Mouse (Mus musculus): ENCODE results near the gene Tns4.

Tns4 gene

GRCm38 (mm10) chr11:99118420-99118819 lies 29.3 kb upstream of the Tns4 start:
- no peak for DNase-seq (ENCODE audit: low spot score)

GRCm38 (mm10) chr11:99117907-99118306 lies 28.8 kb upstream of the Tns4 start:
- DNase-seq (ENCODE audit: low spot score), result no peak

- no peak for DNase-seq (ENCODE audit: low spot score)
Measured at GRCm38 (mm10) chr11:99115940-99116339, 26.8 kb upstream of the Tns4 start.

GRCm38 (mm10) chr11:99113111-99113510 lies 24.0 kb upstream of the Tns4 start:
- DNase-seq (ENCODE audit: low spot score), result no peak

GRCm38 (mm10) chr11:99112700-99113099 lies 23.6 kb upstream of the Tns4 start:
- DNase-seq (ENCODE audit: low spot score), result no peak

- no peak for DNase-seq (ENCODE audit: low spot score)
Measured at GRCm38 (mm10) chr11:99111631-99112030, 22.5 kb upstream of the Tns4 start.

- DNase-seq (ENCODE audit: low spot score), result no peak
Measured at GRCm38 (mm10) chr11:99111155-99111554, 22.0 kb upstream of the Tns4 start.

GRCm38 (mm10) chr11:99110370-99111110 lies 21.4 kb upstream of the Tns4 start:
- DNase-seq (ENCODE audit: low spot score), result peak; percentile 12

- no peak for DNase-seq (ENCODE audit: low spot score)
Measured at GRCm38 (mm10) chr11:99108296-99108695, 19.2 kb upstream of the Tns4 start.

GRCm38 (mm10) chr11:99105981-99106726 lies 17.0 kb upstream of the Tns4 start:
- no peak for DNase-seq (ENCODE audit: low spot score)

- DNase-seq (ENCODE audit: low spot score), result no peak
Measured at GRCm38 (mm10) chr11:99104609-99105410, 15.7 kb upstream of the Tns4 start.

- DNase-seq (ENCODE audit: low spot score), result no peak
Measured at GRCm38 (mm10) chr11:99102575-99103270, 13.6 kb upstream of the Tns4 start.

- no peak for DNase-seq (ENCODE audit: low spot score)
Measured at GRCm38 (mm10) chr11:99101693-99102092, 12.6 kb upstream of the Tns4 start.

GRCm38 (mm10) chr11:99100215-99100614 lies 11.1 kb upstream of the Tns4 start:
- no peak for DNase-seq (ENCODE audit: low spot score)

- DNase-seq (ENCODE audit: low spot score), result no peak
Measured at GRCm38 (mm10) chr11:99099516-99099915, 10.4 kb upstream of the Tns4 start.

- DNase-seq (ENCODE audit: low spot score), result no peak
Measured at GRCm38 (mm10) chr11:99098924-99099323, 9.8 kb upstream of the Tns4 start.

GRCm38 (mm10) chr11:99096996-99097774 lies 8.1 kb upstream of the Tns4 start:
- no peak for DNase-seq (ENCODE audit: low spot score)

GRCm38 (mm10) chr11:99096417-99096816 lies 7.3 kb upstream of the Tns4 start:
- DNase-seq (ENCODE audit: low spot score), result no peak

GRCm38 (mm10) chr11:99095759-99096158 lies 6.7 kb upstream of the Tns4 start:
- DNase-seq (ENCODE audit: low spot score), result no peak

- DNase-seq (ENCODE audit: low spot score), result no peak
Measured at GRCm38 (mm10) chr11:99094911-99095676, 6.0 kb upstream of the Tns4 start.
